Mouse (Mus musculus) lung, postnatal 4 days (tissue): ENCODE measurements at regions not wholly inside any gene's neighbourhood (a gene's known extent, or its start where the extent isn't known, plus 50 kb on each side); places are given as distances from the start of the nearest gene placed in this dataset.
A peak's percentile ranks its signal among the peaks of the same experiment; 100 is the strongest.

ENCODE experiments used
- DNase-seq, 2 experiments: peaks; one replicate each; pipeline ENCODE4 v3.0.0; 2021

- DNase-seq: peak; percentile 42 to 54
Measured at GRCm38 (mm10) chr12:24252071-24252874, 155.2 kb upstream of the 9030624G23Rik start.
